Mouse (Mus musculus) MEL (cell line): ENCODE measurements at regions not wholly inside any gene's neighbourhood (a gene's known extent, or its start where the extent isn't known, plus 50 kb on each side); places are given as distances from the start of the nearest gene placed in this dataset.

ENCODE experiments used
- DNase-seq: peaks from one replicate; pipeline ENCODE4 v3.0.0; 2011; ENCODE audit warnings: low read depth, low spot score
- H3K27ac ChIP-seq: 2 replicates; pipeline ENCODE4 v1.5.1; 2012; ENCODE audit warnings: low read depth, mild to moderate bottlenecking, control low read depth, low read length, moderate library complexity; ENCODE audit not compliant: control insufficient read depth
- H3K27me3 ChIP-seq, 2 experiments: fragments of 150-350 bp in 1 of 2; sonication (generic) in 1 of 2; 2 replicates each; pipeline ENCODE4 v1.6.1; 2012; ENCODE audit warnings: low read length in 2 of 2, mild to moderate bottlenecking in 2 of 2, improper control_type of control experiment in 1 of 2, moderate library complexity in 1 of 2; ENCODE audit not compliant: insufficient read depth in 2 of 2, control insufficient read depth in 1 of 2
- H3K36me3 ChIP-seq, 2 experiments: 2 replicates each; pipeline ENCODE4 v1.6.1; 2012 to 2014; ENCODE audit warnings: low read length in 2 of 2, improper control_type of control experiment in 1 of 2, inconsistent platforms in 1 of 2, mild to moderate bottlenecking in 1 of 2; ENCODE audit not compliant: insufficient read depth in 2 of 2, control insufficient read depth in 1 of 2
- H3K4me1 ChIP-seq, 2 experiments: fragments of 150-350 bp in 1 of 2; sonication (generic) in 1 of 2; 2 replicates each; pipeline ENCODE4 v1.6.1; 2012; ENCODE audit warnings: low read length in 2 of 2, improper control_type of control experiment in 1 of 2, mild to moderate bottlenecking in 1 of 2; ENCODE audit not compliant: insufficient read depth in 2 of 2, control insufficient read depth in 1 of 2
- H3K4me3 ChIP-seq, 2 experiments: fragments of 150-350 bp in 1 of 2; sonication (generic) in 1 of 2; 2 replicates each; pipeline ENCODE4 v1.5.1; 2012; ENCODE audit warnings: low read depth in 2 of 2, low read length in 2 of 2, mild to moderate bottlenecking in 2 of 2, moderate library complexity in 2 of 2, control low read depth in 1 of 2, improper control_type of control experiment in 1 of 2; ENCODE audit not compliant: control insufficient read depth in 1 of 2, insufficient read depth in 1 of 2
- H3K79me2 ChIP-seq: 2 replicates; pipeline ENCODE4 v1.6.1; 2012; ENCODE audit warnings: mild to moderate bottlenecking, low read length, moderate library complexity; ENCODE audit not compliant: control insufficient read depth, poor library complexity, insufficient read depth
- H3K9ac ChIP-seq: 2 replicates; pipeline ENCODE4 v1.6.1; 2012; ENCODE audit warnings: low read depth, mild to moderate bottlenecking, control low read depth, low read length, moderate library complexity; ENCODE audit not compliant: control insufficient read depth, poor library complexity, severe bottlenecking
- H3K9me3 ChIP-seq: fragments of 150-350 bp; sonication (generic); replicated peaks from 2 replicates; pipeline ENCODE4 v1.6.1; 2012; ENCODE audit warnings: mild to moderate bottlenecking, low read length, improper control_type of control experiment, moderate library complexity; ENCODE audit not compliant: insufficient read depth
- BHLHE40 ChIP-seq: IDR thresholded peaks from 2 replicates; pipeline ENCODE4 v1.6.1; 2012; ENCODE audit warnings: low read depth, mild to moderate bottlenecking, inconsistent platforms, low read length, improper control_type of control experiment, borderline replicate concordance
- E2F4 ChIP-seq: IDR thresholded peaks from 2 replicates; pipeline ENCODE4 v1.6.1; 2011; ENCODE audit warnings: low read depth, low read length, improper control_type of control experiment, borderline replicate concordance
- ELF1 ChIP-seq: IDR thresholded peaks from 2 replicates; pipeline ENCODE4 v1.6.1; 2014; ENCODE audit warnings: low read depth, mild to moderate bottlenecking, inconsistent platforms, low read length, improper control_type of control experiment, moderate library complexity
- EP300 ChIP-seq, 2 experiments: IDR thresholded peaks; 2 replicates each; pipeline ENCODE4 v1.6.1; 2011; ENCODE audit warnings: improper control_type of control experiment in 2 of 2, low read length in 2 of 2, low read depth in 1 of 2, mild to moderate bottlenecking in 1 of 2
- ETS1 ChIP-seq: IDR thresholded peaks from 2 replicates; pipeline ENCODE4 v1.6.1; 2012; ENCODE audit warnings: low read depth, mild to moderate bottlenecking, inconsistent platforms, low read length, improper control_type of control experiment, moderate library complexity
- GABPA ChIP-seq: IDR thresholded peaks from 2 replicates; pipeline ENCODE4 v1.6.1; 2012; ENCODE audit warnings: low read depth, mild to moderate bottlenecking, inconsistent platforms, low read length, improper control_type of control experiment, moderate library complexity
- GATA1 ChIP-seq: IDR thresholded peaks from 2 replicates; pipeline ENCODE4 v1.6.1; 2011; ENCODE audit warnings: low read depth, low read length, improper control_type of control experiment
- HCFC1 ChIP-seq: IDR thresholded peaks from 2 replicates; pipeline ENCODE4 v1.6.1; 2012; ENCODE audit warnings: low read depth, mild to moderate bottlenecking, inconsistent platforms, low read length, improper control_type of control experiment, moderate library complexity
- JUND ChIP-seq: IDR thresholded peaks from 2 replicates; pipeline ENCODE4 v1.6.1; 2011; ENCODE audit warnings: low read depth, mild to moderate bottlenecking, improper control_type of control experiment, low read length
- KAT2A ChIP-seq: conservative IDR thresholded peaks from 2 replicates; pipeline ENCODE4 v1.6.1; 2012; ENCODE audit warnings: low read depth, low read length, improper control_type of control experiment, inconsistent platforms
- MAFK ChIP-seq: IDR thresholded peaks from 2 replicates; pipeline ENCODE4 v1.6.1; 2011; ENCODE audit warnings: low read depth, mild to moderate bottlenecking, low read length, improper control_type of control experiment, borderline replicate concordance
- MAZ ChIP-seq: IDR thresholded peaks from 2 replicates; pipeline ENCODE4 v1.6.1; 2012; ENCODE audit warnings: low read depth, mild to moderate bottlenecking, inconsistent platforms, low read length, improper control_type of control experiment
- MEF2A ChIP-seq: IDR thresholded peaks from 2 replicates; pipeline ENCODE4 v1.6.1; 2014; ENCODE audit warnings: low read depth, mild to moderate bottlenecking, inconsistent platforms, low read length, improper control_type of control experiment; ENCODE audit not compliant: poor library complexity, insufficient replicate concordance, severe bottlenecking; ENCODE audit errors: extremely low read depth
- MXI1 ChIP-seq: IDR thresholded peaks from 2 replicates; pipeline ENCODE4 v1.6.1; 2011; ENCODE audit warnings: mild to moderate bottlenecking, low read depth, low read length, improper control_type of control experiment
- MYB ChIP-seq: IDR thresholded peaks from 2 replicates; pipeline ENCODE4 v1.6.1; 2011; ENCODE audit warnings: mild to moderate bottlenecking, low read depth, low read length, improper control_type of control experiment
- MYC ChIP-seq: IDR thresholded peaks from 2 replicates; pipeline ENCODE4 v1.6.1; 2011; ENCODE audit warnings: low read depth, mild to moderate bottlenecking, low read length, improper control_type of control experiment, moderate library complexity
- NELFE ChIP-seq: IDR thresholded peaks from 2 replicates; pipeline ENCODE4 v1.6.1; 2011; ENCODE audit warnings: low read depth, low read length, improper control_type of control experiment
- NRF1 ChIP-seq: IDR thresholded peaks from 2 replicates; pipeline ENCODE4 v1.6.1; 2014; ENCODE audit warnings: low read depth, mild to moderate bottlenecking, inconsistent platforms, low read length, improper control_type of control experiment, moderate library complexity; ENCODE audit not compliant: poor library complexity, insufficient read depth, severe bottlenecking
- POLR2A ChIP-seq, 2 experiments: IDR thresholded peaks; 2 replicates each; pipeline ENCODE4 v1.6.1; 2011 to 2012; ENCODE audit warnings: low read length in 2 of 2, mild to moderate bottlenecking in 2 of 2, control low read depth in 1 of 2, improper control_type of control experiment in 1 of 2, low read depth in 1 of 2, moderate library complexity in 1 of 2; ENCODE audit not compliant: control insufficient read depth in 1 of 2, insufficient read depth in 1 of 2, poor library complexity in 1 of 2
- POLR2AphosphoS2 ChIP-seq: IDR thresholded peaks from 2 replicates; pipeline ENCODE4 v1.6.1; 2011; ENCODE audit warnings: low read length, improper control_type of control experiment
- POLR2AphosphoS5 ChIP-seq: IDR thresholded peaks from 2 replicates; pipeline ENCODE4 v1.6.1; 2012; ENCODE audit warnings: low read depth, borderline replicate concordance, mild to moderate bottlenecking, inconsistent platforms, low read length, moderate library complexity, mixed read lengths
- RAD21 ChIP-seq: IDR thresholded peaks from 2 replicates; pipeline ENCODE4 v1.6.1; 2011; ENCODE audit warnings: mild to moderate bottlenecking, low read depth, low read length, improper control_type of control experiment
- RCOR1 ChIP-seq: IDR thresholded peaks from 2 replicates; pipeline ENCODE4 v1.6.1; 2012; ENCODE audit warnings: low read depth, mild to moderate bottlenecking, inconsistent platforms, low read length, improper control_type of control experiment
- SIN3A ChIP-seq: IDR thresholded peaks from 2 replicates; pipeline ENCODE4 v1.6.1; 2012; ENCODE audit warnings: low read length, improper control_type of control experiment, inconsistent platforms
- SMC3 ChIP-seq: IDR thresholded peaks from 2 replicates; pipeline ENCODE4 v1.6.1; 2011; ENCODE audit warnings: low read depth, low read length, improper control_type of control experiment
- TAL1 ChIP-seq: IDR thresholded peaks from 2 replicates; pipeline ENCODE4 v1.6.1; 2012; ENCODE audit warnings: mild to moderate bottlenecking, inconsistent platforms, low read length, moderate library complexity, mixed read lengths
- TBP ChIP-seq: IDR thresholded peaks from 2 replicates; pipeline ENCODE4 v1.8.0; 2011; ENCODE audit warnings: low read depth, low read length, improper control_type of control experiment
- TCF12 ChIP-seq: IDR thresholded peaks from 2 replicates; pipeline ENCODE4 v1.6.1; 2014; ENCODE audit warnings: low read depth, mild to moderate bottlenecking, inconsistent platforms, low read length, improper control_type of control experiment, moderate library complexity
- UBTF ChIP-seq: IDR thresholded peaks from 2 replicates; pipeline ENCODE4 v1.6.1; 2012; ENCODE audit warnings: low read depth, mild to moderate bottlenecking, inconsistent platforms, low read length, improper control_type of control experiment, moderate library complexity, borderline replicate concordance; ENCODE audit not compliant: insufficient read depth
- USF1 ChIP-seq: IDR thresholded peaks from 2 replicates; pipeline ENCODE4 v1.6.1; 2014; ENCODE audit warnings: low read depth, mild to moderate bottlenecking, inconsistent platforms, low read length, improper control_type of control experiment, moderate library complexity
- USF2 ChIP-seq, 2 experiments: IDR thresholded peaks; 2 replicates each; pipeline ENCODE4 v1.6.1; 2011 to 2012; ENCODE audit warnings: improper control_type of control experiment in 2 of 2, low read length in 2 of 2, borderline replicate concordance in 1 of 2, inconsistent platforms in 1 of 2, low read depth in 1 of 2, mild to moderate bottlenecking in 1 of 2; ENCODE audit not compliant: insufficient read depth in 1 of 2
- ZKSCAN1 ChIP-seq: IDR thresholded peaks from 2 replicates; pipeline ENCODE4 v1.6.1; 2012; ENCODE audit warnings: low read depth, mild to moderate bottlenecking, inconsistent platforms, low read length, improper control_type of control experiment, moderate library complexity
- ZMIZ1 ChIP-seq: IDR thresholded peaks from 2 replicates; pipeline ENCODE4 v1.6.1; 2012; ENCODE audit warnings: low read depth, mild to moderate bottlenecking, inconsistent platforms, low read length, improper control_type of control experiment, moderate library complexity
- ZNF384 ChIP-seq: IDR thresholded peaks from 2 replicates; pipeline ENCODE4 v1.6.1; 2012; ENCODE audit warnings: low read depth, mild to moderate bottlenecking, inconsistent platforms, low read length, improper control_type of control experiment

DNA sequence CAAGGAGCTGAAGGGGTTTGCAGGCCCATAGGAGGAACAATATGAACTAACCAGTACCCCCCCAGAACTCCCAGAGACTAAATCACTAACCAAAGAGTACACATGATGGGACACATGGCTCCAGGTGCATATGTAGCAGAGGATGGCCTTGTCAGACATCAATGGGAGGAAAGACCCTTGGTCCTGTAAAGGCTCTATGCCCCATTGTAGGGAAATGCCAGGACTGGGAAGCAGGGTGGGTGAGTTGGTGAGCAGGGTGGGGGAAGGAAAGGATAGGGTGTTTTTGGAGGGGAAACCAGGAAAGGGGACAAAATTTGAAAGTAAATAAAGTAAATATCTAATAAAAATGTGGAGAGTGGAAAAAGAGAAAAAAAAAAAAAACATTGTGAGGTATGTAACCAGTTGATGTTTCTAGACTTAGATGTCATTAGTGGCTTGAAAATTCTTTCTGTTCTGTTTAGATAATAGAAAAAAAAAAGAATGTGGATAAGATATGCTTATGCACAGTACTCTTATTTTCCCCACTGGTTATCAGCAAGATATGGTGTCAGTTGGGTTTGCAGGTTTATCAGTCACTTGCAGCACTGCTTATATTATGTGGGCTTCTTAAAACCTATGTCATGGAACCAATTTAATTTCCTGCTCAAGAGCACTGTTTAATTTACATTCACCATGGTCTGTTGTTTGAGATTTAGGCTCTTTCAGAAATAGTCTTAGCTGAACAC is 727.0 kb upstream of the Amot start:
- Histone ChIP-seq H3K27me3 (no peaks in the 10 kb centered on the region), H3K36me3 (peaks cover 0 to 29% of the 10 kb centered on the region in 2 experiments; a peak in 2 of 4 replicates), H3K9me3 (no peaks in the 10 kb centered on the region), H3K9ac (peak overlapping the region; percentile 60), H3K4me3 (peak overlapping the region in 1 of 2 experiments; percentile 10; a peak in 2 of 4 replicates), H3K27ac (peak overlapping the region; percentile 96), H3K79me2 (no peaks in the 10 kb centered on the region), H3K4me1 (peaks cover 5 to 34% of the 10 kb centered on the region in 2 experiments; a peak in 3 of 4 replicates)
- peak; percentile 89 for DNase-seq
- TF ChIP-seq HCFC1, result peak; percentile 54
- no peak for TF ChIP-seq NRF1
- peak; percentile 71; the same call in 1 of the 2 replicates for TF ChIP-seq ZMIZ1
- TF ChIP-seq RCOR1, result peak; percentile 97
- TF ChIP-seq POLR2AphosphoS5, result no peak
- peak; percentile 99 for TF ChIP-seq MYB
- no peak for TF ChIP-seq TBP
- no peak for TF ChIP-seq MXI1
- 0 out of 2 replicates have a peak, but pooled peaks have one; percentile 22 for TF ChIP-seq ZKSCAN1
- TF ChIP-seq MAZ, result 0 out of 2 replicates have a peak, but pooled peaks have one; percentile 73
- TF ChIP-seq ELF1, result peak; percentile 59; the same call in 1 of the 2 replicates
- peak; percentile 100 for TF ChIP-seq ZNF384
- TF ChIP-seq ETS1, result peak; percentile 99
- TF ChIP-seq MYC, result peak; percentile 76; the same call in 1 of the 2 replicates
- TF ChIP-seq POLR2A (IDR thresholded peaks at IDR 0.05; ENCODE audit: control insufficient read depth in 1 of 2, insufficient read depth in 1 of 2, low read depth in 1 of 2, low read length in 2 of 2, poor library complexity in 1 of 2), result no peak
- no peak for TF ChIP-seq GABPA
- TF ChIP-seq SIN3A, result peak; percentile 98
- peak; percentile 100 for TF ChIP-seq TCF12
- peak; percentile 85 for TF ChIP-seq MAFK
- TF ChIP-seq JUND, result peak; percentile 89; the same call in 1 of the 2 replicates
- TF ChIP-seq POLR2AphosphoS2, result 0 out of 2 replicates have a peak, but pooled peaks have one; percentile 50
- TF ChIP-seq EP300 (IDR thresholded peaks at IDR 0.05; ENCODE audit: low read depth in 1 of 2, low read length in 2 of 2), result peak; percentile 100
- TF ChIP-seq SMC3, result peak; percentile 18; the same call in 1 of the 2 replicates
- no peak for TF ChIP-seq USF2 (IDR thresholded peaks at IDR 0.05; ENCODE audit: borderline replicate concordance in 1 of 2, insufficient read depth in 1 of 2, low read depth in 1 of 2, low read length in 2 of 2)
- no peak for TF ChIP-seq UBTF
- peak; percentile 62; the same call in 1 of the 2 replicates for TF ChIP-seq E2F4
- TF ChIP-seq MEF2A, result peak; percentile 76; the same call in 1 of the 2 replicates
- peak; percentile 100 for TF ChIP-seq GATA1
- TF ChIP-seq BHLHE40, result peak; percentile 74; the same call in 1 of the 2 replicates
- TF ChIP-seq NELFE, result 0 out of 2 replicates have a peak, but pooled peaks have one; percentile 7
- no peak for TF ChIP-seq KAT2A
- peak; percentile 11; the same call in 1 of the 2 replicates for TF ChIP-seq RAD21
- no peak for TF ChIP-seq USF1
- TF ChIP-seq TAL1, result peak; percentile 98
